Mouse (Mus musculus) embryonic facial prominence, embryonic 14.5 days (tissue): ENCODE measurements around the gene Mansc4. TPM values are rescaled to one million over a fixed set of nuclear protein-coding genes. Genes with fewer than 3 reads are reported as not detected.

Experiments
- ATAC-seq: fragments of 200-750 bp; cut with Nextera tagmentation; 2 replicates; pipeline ENCODE4 v1.8.0; 2017; ENCODE audit warnings: low read depth, moderate number of reproducible peaks, moderate TSS enrichment
- DNase-seq: peaks from one replicate; pipeline ENCODE4 v3.0.0-alpha.2; 2015; ENCODE audit warnings: low spot score
- H3K27ac ChIP-seq: fragments of 300-500 bp; sonication (generic); replicated peaks from 2 replicates; pipeline ENCODE4 v1.5.1; 2014; ENCODE audit warnings: low read depth, mild to moderate bottlenecking, low read length, moderate library complexity
- H3K27me3 ChIP-seq: fragments of 300-500 bp; sonication (generic); replicated peaks from 2 replicates; pipeline ENCODE4 v1.6.1; 2014; ENCODE audit warnings: low read length; ENCODE audit not compliant: control insufficient read depth, insufficient read depth
- H3K36me3 ChIP-seq: fragments of 300-500 bp; sonication (generic); 2 replicates; pipeline ENCODE4 v1.6.1; 2014; ENCODE audit warnings: low read length, mixed read lengths; ENCODE audit not compliant: control insufficient read depth, insufficient read depth
- H3K4me1 ChIP-seq: fragments of 300-500 bp; sonication (generic); 2 replicates; pipeline ENCODE4 v1.6.1; 2014; ENCODE audit warnings: antibody characterized with exemption, low read length; ENCODE audit not compliant: control insufficient read depth, insufficient read depth
- H3K4me2 ChIP-seq: fragments of 300-500 bp; sonication (generic); 2 replicates; pipeline ENCODE4 v1.6.1; 2014; ENCODE audit warnings: low read depth, mild to moderate bottlenecking, low read length, moderate library complexity, mixed read lengths
- H3K4me3 ChIP-seq: fragments of 300-500 bp; sonication (generic); 2 replicates; pipeline ENCODE4 v1.5.1; 2014; ENCODE audit warnings: low read depth, mild to moderate bottlenecking, low read length
- H3K9ac ChIP-seq: fragments of 300-500 bp; sonication (generic); 2 replicates; pipeline ENCODE4 v1.6.1; 2014; ENCODE audit warnings: low read depth, mild to moderate bottlenecking, low read length, moderate library complexity, mixed read lengths
- H3K9me3 ChIP-seq: fragments of 300-500 bp; sonication (generic); 2 replicates; pipeline ENCODE4 v1.6.1; 2016; ENCODE audit warnings: low read length; ENCODE audit not compliant: control insufficient read depth
- WGBS: fragments of 180-500 bp; shearing (Covaris S2); extraction: QIAGEN DNeasy Blood & Tissue Kit; methylation state at CpG from one replicate; pipeline ENCODE4 v1.1.7; 2014; 5-methylcytosine and 5-hydroxymethylcytosine counted together
- polyA plus RNA-seq: library from polyadenylated mRNA; unstranded; fragments of >200 nt; fragmentation: Nextera tagmentation; extraction: Ambion mirVana; gene quantifications from 2 replicates; pipeline ENCODE4 v1.2.1, GENCODE M21; 2014

The Mansc4 gene
- polyA plus RNA-seq, 1 experiment from 2014 or later = 1.5 TPM

- WGBS = 83% methylated on average over 10 of the region's 10 CpGs
- no peak overlapping the region for H3K9ac ChIP-seq
- H3K27ac ChIP-seq = no peak overlapping the region
- H3K4me1 ChIP-seq = peaks cover 8% of the 10 kb centered on the region; the same call in 1 of the 2 replicates
- H3K36me3 ChIP-seq = peaks cover 59% of the 10 kb centered on the region
- no peak overlapping the region for H3K4me2 ChIP-seq
- H3K9me3 ChIP-seq = no peaks in the 10 kb centered on the region
- ATAC-seq (no peak), DNase-seq (no peak)
- no peaks in the 10 kb centered on the region for H3K27me3 ChIP-seq
- H3K4me3 ChIP-seq = no peak overlapping the region
These were observed 22.4 kb downstream of the Mansc4 start for GRCm38 (mm10) chr6:147064226-147064943.

- DNase-seq (peak; percentile 41), ATAC-seq (no peak)
- H3K4me3 ChIP-seq = no peak overlapping the region
- H3K4me1 ChIP-seq = peaks cover 8% of the 10 kb centered on the region; the same call in 1 of the 2 replicates
- peak overlapping the region; percentile 56; the same call in 1 of the 2 replicates for H3K27ac ChIP-seq
- 69% methylated on average over 7 of the region's 7 CpGs for WGBS
- H3K36me3 ChIP-seq = peaks cover 68% of the 10 kb centered on the region
- 0 out of 2 replicates have a peak overlapping the region, but pooled peaks have one; percentile 3 for H3K4me2 ChIP-seq
- no peak overlapping the region for H3K9ac ChIP-seq
- no peaks in the 10 kb centered on the region for H3K9me3 ChIP-seq
- H3K27me3 ChIP-seq = no peaks in the 10 kb centered on the region
These were observed 24.1 kb downstream of the Mansc4 start for GRCm38 (mm10) chr6:147062694-147063093.

- Histone ChIP-seq H3K4me2 (0 out of 2 replicates have a peak overlapping the region, but pooled peaks have one; percentile 3), H3K9ac (no peak overlapping the region), H3K9me3 (no peaks in the 10 kb centered on the region), H3K36me3 (peaks cover 67% of the 10 kb centered on the region), H3K4me1 (peaks cover 8% of the 10 kb centered on the region; the same call in 1 of the 2 replicates), H3K27ac (no peak overlapping the region), H3K4me3 (no peak overlapping the region), H3K27me3 (no peaks in the 10 kb centered on the region)
- 63% methylated on average over 7 of the region's 7 CpGs for WGBS
- DNase-seq = peak; percentile 48
- ATAC-seq = peak; percentile 69; the same call in 1 of the 2 replicates
These were observed 24.8 kb downstream of the Mansc4 start for GRCm38 (mm10) chr6:147062034-147062433.

- peak; percentile 83 for ATAC-seq
- no peak overlapping the region for H3K27ac ChIP-seq
- H3K4me2 ChIP-seq = no peak overlapping the region
- peaks cover 8% of the 10 kb centered on the region; the same call in 1 of the 2 replicates for H3K4me1 ChIP-seq
- no peak for DNase-seq
- H3K4me3 ChIP-seq = no peak overlapping the region
- WGBS = 74% methylated on average over 9 of the region's 9 CpGs
- peaks cover 67% of the 10 kb centered on the region for H3K36me3 ChIP-seq
- H3K9ac ChIP-seq = no peak overlapping the region
- H3K9me3 ChIP-seq = no peaks in the 10 kb centered on the region
- H3K27me3 ChIP-seq = no peaks in the 10 kb centered on the region
These were observed 25.2 kb downstream of the Mansc4 start for GRCm38 (mm10) chr6:147061630-147062029.

- Histone ChIP-seq H3K9ac (no peak overlapping the region), H3K27ac (no peak overlapping the region), H3K4me1 (peaks cover 8% of the 10 kb centered on the region; the same call in 1 of the 2 replicates), H3K4me3 (no peak overlapping the region), H3K4me2 (no peak overlapping the region), H3K36me3 (peaks cover 72% of the 10 kb centered on the region), H3K9me3 (no peaks in the 10 kb centered on the region), H3K27me3 (no peaks in the 10 kb centered on the region)
- ATAC-seq = no peak
- DNase-seq = no peak
- 65% methylated on average over 7 of the region's 7 CpGs for WGBS
These were observed 27.5 kb downstream of the Mansc4 start for GRCm38 (mm10) chr6:147059326-147059725.

GRCm38 (mm10) chr6:147055374-147055977 lies 31.4 kb downstream of the Mansc4 start:
- DNase-seq = no peak
- Histone ChIP-seq H3K4me2 (no peak overlapping the region), H3K27ac (no peak overlapping the region), H3K4me3 (no peak overlapping the region), H3K27me3 (no peaks in the 10 kb centered on the region), H3K4me1 (no peaks in the 10 kb centered on the region), H3K9ac (no peak overlapping the region), H3K36me3 (peaks cover 80% of the 10 kb centered on the region), H3K9me3 (no peaks in the 10 kb centered on the region)
- 0 out of 2 replicates have a peak, but pooled peaks have one; percentile 53 for ATAC-seq
- WGBS = 74% methylated on average over 10 of the region's 10 CpGs

GRCm38 (mm10) chr6:147053785-147054646 lies 32.8 kb downstream of the Mansc4 start:
- Histone ChIP-seq H3K9me3 (no peaks in the 10 kb centered on the region), H3K9ac (no peak overlapping the region), H3K36me3 (peaks cover 87% of the 10 kb centered on the region), H3K4me3 (no peak overlapping the region), H3K27ac (no peak overlapping the region), H3K27me3 (no peaks in the 10 kb centered on the region), H3K4me1 (no peaks in the 10 kb centered on the region), H3K4me2 (no peak overlapping the region)
- WGBS = 74% methylated on average over 19 of the region's 19 CpGs
- DNase-seq = no peak
- ATAC-seq = no peak

- Histone ChIP-seq H3K4me3 (no peak overlapping the region), H3K27me3 (no peaks in the 10 kb centered on the region), H3K9ac (no peak overlapping the region), H3K9me3 (no peaks in the 10 kb centered on the region), H3K27ac (no peak overlapping the region), H3K4me1 (no peaks in the 10 kb centered on the region), H3K4me2 (no peak overlapping the region), H3K36me3 (peaks cover 94% of the 10 kb centered on the region)
- 94% methylated on average over 9 of the region's 9 CpGs for WGBS
- DNase-seq (no peak), ATAC-seq (no peak)
These were observed 34.4 kb downstream of the Mansc4 start for GRCm38 (mm10) chr6:147052440-147052839.
